Mouse (Mus musculus): ENCODE data around the gene Bptf.

DNA sequence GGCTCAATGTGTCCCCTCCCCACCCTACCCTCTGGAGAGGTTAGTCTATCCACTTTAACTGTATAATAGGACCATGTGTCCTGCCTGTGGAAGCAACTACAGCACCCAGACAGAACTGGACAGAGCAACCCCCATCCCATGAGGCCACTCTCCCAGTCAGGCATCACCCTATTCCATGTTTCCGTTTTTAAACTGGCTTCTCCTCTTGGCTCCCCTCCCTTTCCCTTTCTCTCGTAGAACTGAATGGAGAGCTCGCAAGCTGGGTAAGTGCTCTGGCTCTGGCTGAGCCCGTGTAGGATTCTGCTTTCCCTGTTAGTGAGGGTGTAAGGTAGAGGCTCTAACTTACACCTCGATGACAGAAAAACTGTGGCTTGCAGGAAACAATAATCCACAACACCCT, 48.4 kb downstream of the Bptf start:
- TF ChIP-seq GATA1 (IDR thresholded peaks at IDR 0.05; ENCODE audit: borderline replicate concordance, low read length) (no peak), FLI1 (IDR thresholded peaks at IDR 0.05; ENCODE audit: low read length) (no peak)
